Mouse (Mus musculus): ENCODE measurements around the gene Sh3kbp1. TPM values are rescaled to one million over a fixed set of nuclear protein-coding genes. Genes with fewer than 3 reads are reported as not detected.

Gene Sh3kbp1
- total and polyA plus RNA-seq, 2 experiments from 2014 or later: 43.4 to 45.5 TPM

DNA sequence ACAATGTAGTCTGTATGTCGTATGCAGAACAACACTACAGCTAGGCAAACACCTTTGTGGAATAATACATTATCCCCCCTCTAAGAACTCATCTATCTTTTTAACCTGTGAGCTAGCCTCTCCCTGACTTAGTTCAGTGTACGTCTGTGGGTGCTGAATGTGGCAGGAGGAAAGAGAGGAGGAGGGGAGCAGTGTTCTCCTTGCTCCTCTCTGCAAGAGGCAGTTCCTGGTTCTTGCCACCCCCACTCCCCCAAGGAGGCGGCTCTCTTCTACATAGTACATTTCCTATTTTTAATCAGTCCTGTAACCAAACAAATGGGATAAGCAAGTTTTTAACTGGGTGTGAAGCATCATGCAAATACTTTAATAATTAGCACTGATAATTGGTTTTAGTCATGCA lies 252.4 kb downstream of the Sh3kbp1 start:
- Histone ChIP-seq H3K9me3 (ENCODE audit: low read length) (no peaks in the 10 kb centered on the region), H3K4me1 (ENCODE audit: insufficient read depth, low read length) (no peaks in the 10 kb centered on the region), H3K27me3 (ENCODE audit: insufficient read depth, low read length) (no peaks in the 10 kb centered on the region), H3K9ac (replicated peaks; ENCODE audit: low read length) (no peak overlapping the region), H3K4me2 (ENCODE audit: low read depth, low read length) (no peak overlapping the region), H3K27ac (no peak overlapping the region), H3K36me3 (ENCODE audit: insufficient read depth, low read length) (no peaks in the 10 kb centered on the region), H3K4me3 (ENCODE audit: low read length) (no peak overlapping the region)
- WGBS: 72% methylated on average over 3 of the region's 3 CpGs
- TF ChIP-seq CTCF (IDR thresholded peaks at IDR 0.05; ENCODE audit: low read depth): no peak
- DNase-seq (ENCODE audit: low spot score) (no peak), ATAC-seq (no peak)

DNA sequence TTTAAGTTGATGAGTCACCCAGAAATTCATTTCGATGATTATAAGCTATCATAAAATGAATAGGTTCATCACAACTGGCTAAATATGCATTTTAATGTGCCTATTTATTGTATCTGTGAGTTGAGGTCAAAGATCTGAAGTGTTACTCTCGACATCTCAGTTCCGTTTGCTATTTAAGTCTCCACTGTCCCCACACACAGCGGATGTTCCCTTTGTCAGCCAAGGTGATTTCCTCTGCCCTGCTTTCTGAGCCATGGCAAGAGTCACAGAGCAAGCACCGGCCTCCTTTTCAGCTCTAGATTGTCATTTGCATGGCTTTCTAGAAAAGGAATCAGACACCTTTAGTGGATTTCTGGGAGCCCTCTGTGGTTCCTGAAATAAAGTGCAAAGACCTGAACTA lies 254.5 kb downstream of the Sh3kbp1 start:
- WGBS: 76% methylated on average over 5 of the region's 5 CpGs
- H3K27me3 ChIP-seq (ENCODE audit: insufficient read depth, low read length): no peaks in the 10 kb centered on the region
- no peak overlapping the region for H3K4me3 ChIP-seq (ENCODE audit: low read length)
- no peaks in the 10 kb centered on the region for H3K36me3 ChIP-seq (ENCODE audit: insufficient read depth, low read length)
- no peak overlapping the region for H3K27ac ChIP-seq
- H3K4me2 ChIP-seq (ENCODE audit: low read depth, low read length): no peak overlapping the region
- ATAC-seq (no peak), DNase-seq (ENCODE audit: low spot score) (no peak)
- no peaks in the 10 kb centered on the region for H3K4me1 ChIP-seq (ENCODE audit: insufficient read depth, low read length)
- no peak for TF ChIP-seq CTCF (IDR thresholded peaks at IDR 0.05; ENCODE audit: low read depth)
- H3K9ac ChIP-seq (replicated peaks; ENCODE audit: low read length): no peak overlapping the region
- no peaks in the 10 kb centered on the region for H3K9me3 ChIP-seq (ENCODE audit: low read length)

DNA sequence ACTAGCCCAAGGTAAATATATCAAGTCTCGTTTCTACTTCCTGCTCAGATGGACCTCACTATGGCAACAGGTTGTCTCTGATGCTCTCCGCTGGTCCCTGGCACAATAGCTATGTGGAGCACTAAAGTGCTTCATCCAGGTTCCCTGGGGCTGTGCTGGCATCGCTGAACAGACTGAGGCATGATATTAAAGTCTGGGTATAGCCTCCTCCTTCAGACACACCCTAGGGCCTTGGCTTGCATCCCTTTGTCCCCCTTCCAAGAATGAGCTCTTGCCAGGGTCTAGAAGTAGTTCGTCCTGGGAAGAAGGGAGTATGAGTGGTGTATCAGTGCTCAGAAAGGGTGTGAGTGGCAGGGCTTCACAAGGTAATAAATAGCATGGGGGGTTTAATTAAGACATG lies 269.5 kb downstream of the Sh3kbp1 start:
- DNase-seq (ENCODE audit: low spot score) (peak; percentile 47), ATAC-seq (peak; percentile 45; the same call in 1 of the 2 replicates)
- Histone ChIP-seq H3K27me3 (ENCODE audit: insufficient read depth, low read length) (no peaks in the 10 kb centered on the region), H3K4me2 (ENCODE audit: low read depth, low read length) (no peak overlapping the region), H3K4me1 (ENCODE audit: insufficient read depth, low read length) (no peaks in the 10 kb centered on the region), H3K9ac (replicated peaks; ENCODE audit: low read length) (no peak overlapping the region), H3K36me3 (ENCODE audit: insufficient read depth, low read length) (no peaks in the 10 kb centered on the region), H3K9me3 (ENCODE audit: low read length) (no peaks in the 10 kb centered on the region), H3K27ac (no peak overlapping the region), H3K4me3 (ENCODE audit: low read length) (no peak overlapping the region)
- 58% methylated on average over 4 of the region's 4 CpGs for WGBS
- TF ChIP-seq CTCF (IDR thresholded peaks at IDR 0.05; ENCODE audit: low read depth): no peak

DNA sequence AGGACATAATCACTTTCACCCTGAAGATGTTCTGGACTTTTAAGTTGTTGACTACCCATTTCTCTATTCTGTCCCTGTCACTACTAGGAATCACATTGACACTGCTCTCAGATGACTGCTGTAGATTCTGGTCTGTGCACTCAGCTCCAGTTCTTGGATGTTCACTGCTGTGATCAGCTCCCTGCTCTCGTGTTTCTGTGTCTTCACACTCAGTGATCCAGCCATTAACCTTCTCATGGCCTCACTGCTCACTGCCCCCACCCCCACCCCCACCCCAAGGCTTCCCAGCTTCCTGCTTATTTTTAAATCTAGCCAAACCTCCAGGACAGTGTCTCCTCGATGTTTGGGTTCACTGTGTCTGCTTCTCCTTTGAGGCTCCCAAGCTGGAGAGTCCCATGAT lies 271.0 kb downstream of the Sh3kbp1 start:
- Histone ChIP-seq H3K36me3 (ENCODE audit: insufficient read depth, low read length) (no peaks in the 10 kb centered on the region), H3K4me2 (ENCODE audit: low read depth, low read length) (no peak overlapping the region), H3K27ac (no peak overlapping the region), H3K4me3 (ENCODE audit: low read length) (no peak overlapping the region), H3K9me3 (ENCODE audit: low read length) (no peaks in the 10 kb centered on the region), H3K27me3 (ENCODE audit: insufficient read depth, low read length) (no peaks in the 10 kb centered on the region), H3K4me1 (ENCODE audit: insufficient read depth, low read length) (no peaks in the 10 kb centered on the region), H3K9ac (replicated peaks; ENCODE audit: low read length) (no peak overlapping the region)
- ATAC-seq (no peak), DNase-seq (ENCODE audit: low spot score) (no peak)
- WGBS: 47% methylated on average over 2 of the region's 2 CpGs
- TF ChIP-seq CTCF (IDR thresholded peaks at IDR 0.05; ENCODE audit: low read depth): no peak

DNA sequence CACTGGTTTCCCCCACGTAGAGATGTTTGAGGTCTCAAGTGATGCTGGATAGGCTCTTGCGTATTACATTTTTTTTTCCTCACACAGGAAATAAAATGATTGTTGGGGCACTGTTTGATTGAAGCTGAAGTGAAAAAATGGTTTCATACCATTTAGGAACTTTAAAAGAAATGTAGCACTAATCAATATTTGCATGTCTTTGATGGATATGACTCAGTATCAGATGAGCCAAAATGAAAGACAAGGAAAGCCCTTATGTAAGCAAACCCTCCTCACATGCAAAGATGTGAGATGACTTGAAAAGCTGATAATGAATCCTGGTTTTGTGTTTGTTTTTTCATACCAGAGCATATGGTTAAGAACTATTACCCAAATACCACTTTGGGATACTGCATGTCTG lies 272.0 kb downstream of the Sh3kbp1 start:
- Histone ChIP-seq H3K9me3 (ENCODE audit: low read length) (no peaks in the 10 kb centered on the region), H3K27ac (no peak overlapping the region), H3K4me2 (ENCODE audit: low read depth, low read length) (no peak overlapping the region), H3K36me3 (ENCODE audit: insufficient read depth, low read length) (no peaks in the 10 kb centered on the region), H3K4me3 (ENCODE audit: low read length) (no peak overlapping the region), H3K4me1 (ENCODE audit: insufficient read depth, low read length) (no peaks in the 10 kb centered on the region), H3K27me3 (ENCODE audit: insufficient read depth, low read length) (no peaks in the 10 kb centered on the region), H3K9ac (replicated peaks; ENCODE audit: low read length) (no peak overlapping the region)
- no peak for TF ChIP-seq CTCF (IDR thresholded peaks at IDR 0.05; ENCODE audit: low read depth)
- ATAC-seq: no peak
- no peak for DNase-seq (ENCODE audit: low spot score)
- 89% methylated on average over 2 of the region's 2 CpGs for WGBS

DNA sequence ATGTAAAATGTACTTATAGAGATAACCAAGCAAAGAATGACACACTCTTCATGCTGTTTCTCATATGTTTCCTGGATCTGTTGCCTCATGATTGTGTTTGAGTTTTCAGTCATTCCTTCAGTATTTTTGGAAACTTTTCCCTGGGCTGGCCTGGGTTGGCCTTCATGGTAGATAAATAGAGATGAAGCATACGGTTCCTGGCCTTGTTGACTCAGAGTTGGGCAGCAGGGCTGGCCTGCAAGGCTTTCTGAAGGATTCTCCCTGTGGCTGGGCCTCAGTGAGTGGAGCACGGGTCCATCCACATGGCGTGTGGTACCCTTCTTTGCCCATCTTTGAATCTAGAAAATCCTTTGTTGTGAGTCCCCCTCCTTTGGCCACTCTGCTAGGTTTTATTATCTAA lies 276.3 kb downstream of the Sh3kbp1 start:
- H3K36me3 ChIP-seq (ENCODE audit: insufficient read depth, low read length): no peaks in the 10 kb centered on the region
- no peaks in the 10 kb centered on the region for H3K9me3 ChIP-seq (ENCODE audit: low read length)
- no peaks in the 10 kb centered on the region for H3K27me3 ChIP-seq (ENCODE audit: insufficient read depth, low read length)
- H3K4me1 ChIP-seq (ENCODE audit: insufficient read depth, low read length): no peaks in the 10 kb centered on the region
- H3K4me3 ChIP-seq (ENCODE audit: low read length): no peak overlapping the region
- H3K27ac ChIP-seq: no peak overlapping the region
- H3K9ac ChIP-seq (replicated peaks; ENCODE audit: low read length): no peak overlapping the region
- H3K4me2 ChIP-seq (ENCODE audit: low read depth, low read length): no peak overlapping the region
- ATAC-seq (no peak), DNase-seq (ENCODE audit: low spot score) (no peak)
- 87% methylated on average over 3 of the region's 3 CpGs for whole genome bisulfite sequencing
- no peak for TF ChIP-seq CTCF (IDR thresholded peaks at IDR 0.05; ENCODE audit: low read depth)

DNA sequence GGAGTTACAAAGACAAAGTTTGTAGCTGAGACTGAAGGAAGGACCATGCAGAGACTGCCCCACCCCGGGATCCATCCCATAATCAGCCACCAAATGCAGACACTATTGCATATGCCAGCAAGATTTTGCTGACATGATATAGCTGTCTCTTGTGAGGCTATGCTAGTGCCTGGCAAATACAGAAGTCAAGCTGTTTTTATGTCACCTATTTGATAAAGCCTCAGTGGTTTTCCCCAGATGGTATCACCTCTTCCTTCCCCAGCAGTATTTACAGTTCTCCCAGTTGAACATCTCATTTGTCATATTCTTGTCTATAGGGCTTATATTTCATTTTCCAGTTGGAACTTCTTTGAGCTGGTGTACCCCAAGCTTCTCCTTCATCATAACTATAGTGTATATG lies 280.6 kb downstream of the Sh3kbp1 start:
- Histone ChIP-seq H3K4me2 (ENCODE audit: low read depth, low read length) (no peak overlapping the region), H3K4me1 (ENCODE audit: insufficient read depth, low read length) (no peaks in the 10 kb centered on the region), H3K27ac (no peak overlapping the region), H3K9ac (replicated peaks; ENCODE audit: low read length) (no peak overlapping the region), H3K9me3 (ENCODE audit: low read length) (no peaks in the 10 kb centered on the region), H3K36me3 (ENCODE audit: insufficient read depth, low read length) (no peaks in the 10 kb centered on the region), H3K4me3 (ENCODE audit: low read length) (no peak overlapping the region), H3K27me3 (ENCODE audit: insufficient read depth, low read length) (no peaks in the 10 kb centered on the region)
- WGBS: 67% methylated on average over 1 of the region's 1 CpGs
- ATAC-seq (no peak), DNase-seq (ENCODE audit: low spot score) (no peak)
- TF ChIP-seq CTCF (IDR thresholded peaks at IDR 0.05; ENCODE audit: low read depth): no peak
